Mouse (Mus musculus): ENCODE measurements around the gene Slc44a4. TPM values are rescaled to one million over a fixed set of nuclear protein-coding genes. Genes with fewer than 3 reads are reported as not detected.
"Not testable (repeated sequence)": the region's sequence is repeated elsewhere in the genome, so short reads cannot be mapped to it uniquely, and the experiment has no call there.

Slc44a4 gene
- total and polyA plus RNA-seq, 3 experiments = 1.1 TPM; not detected in 2

GRCm38 (mm10) chr17:34959130-34959778 is 45.0 kb downstream of the Slc44a4 start, which contains the start of gene Hspa1b:
Gene Hspa1b, minus strand, starts transcription at chr17:34959238.
- peak; percentile 89 for TF ChIP-seq EP300 (IDR thresholded peaks at IDR 0.05; ENCODE audit: insufficient read depth, low read depth, low read length)
- peak; percentile 94 for TF ChIP-seq POLR2A (IDR thresholded peaks at IDR 0.05; ENCODE audit: insufficient read depth, low read depth, low read length)
- peak; percentile 92 to 95 for DNase-seq
- H3K79me2 ChIP-seq (replicated peaks; ENCODE audit: control insufficient read depth, insufficient read depth, low read length); H3K36me3 ChIP-seq (ENCODE audit: control insufficient read depth, insufficient read depth, low read length); H3K27me3 ChIP-seq (ENCODE audit: control insufficient read depth, insufficient read depth, low read length); intact Hi-C loops (cut with DNase I); H3K4me1 ChIP-seq (ENCODE audit: control insufficient read depth, insufficient read depth, low read length): not testable (repeated sequence)
- H3K9ac ChIP-seq (ENCODE audit: low read depth, low read length) = peak within 1 kb of the TSS; percentile 97
- under 1% methylated on average over 32 of the region's 32 CpGs for WGBS
- peak within 1 kb of the TSS; percentile 100 for H3K27ac ChIP-seq
- peak within 1 kb of the TSS; percentile 80 for H3K4me3 ChIP-seq

- intact Hi-C loops (cut with DNase I) = no loop called here
- Histone ChIP-seq H3K27ac (peak overlapping the region; percentile 100), H3K27me3 (ENCODE audit: control insufficient read depth, insufficient read depth, low read length) (no peaks in the 10 kb centered on the region), H3K36me3 (ENCODE audit: control insufficient read depth, insufficient read depth, low read length) (no peaks in the 10 kb centered on the region; the same call in 1 of the 2 replicates), H3K4me1 (ENCODE audit: control insufficient read depth, insufficient read depth, low read length) (peaks cover 1% of the 10 kb centered on the region; the same call in 1 of the 2 replicates), H3K79me2 (replicated peaks; ENCODE audit: control insufficient read depth, insufficient read depth, low read length) (no peaks in the 10 kb centered on the region), H3K4me3 (peak overlapping the region; percentile 80), H3K9ac (ENCODE audit: low read depth, low read length) (peak overlapping the region; percentile 97)
- no peak for TF ChIP-seq CTCF (IDR thresholded peaks at IDR 0.05)
- TF ChIP-seq EP300 (IDR thresholded peaks at IDR 0.05; ENCODE audit: insufficient read depth, low read depth, low read length) = no peak
- no peak for TF ChIP-seq POLR2A (IDR thresholded peaks at IDR 0.05; ENCODE audit: insufficient read depth, low read depth, low read length)
- peak; percentile 63 for DNase-seq
- WGBS = 14% methylated on average over 12 of the region's 12 CpGs
These were observed 45.7 kb downstream of the Slc44a4 start for GRCm38 (mm10) chr17:34959881-34960515.

- Histone ChIP-seq H3K79me2 (replicated peaks; ENCODE audit: control insufficient read depth, insufficient read depth, low read length) (no peaks in the 10 kb centered on the region), H3K27me3 (ENCODE audit: control insufficient read depth, insufficient read depth, low read length) (no peaks in the 10 kb centered on the region), H3K27ac (peak overlapping the region; percentile 100), H3K36me3 (ENCODE audit: control insufficient read depth, insufficient read depth, low read length) (no peaks in the 10 kb centered on the region; the same call in 1 of the 2 replicates), H3K4me3 (no peak overlapping the region), H3K4me1 (ENCODE audit: control insufficient read depth, insufficient read depth, low read length) (peaks cover 5% of the 10 kb centered on the region), H3K9ac (ENCODE audit: low read depth, low read length) (no peak overlapping the region)
- no peak for DNase-seq
- intact Hi-C loops (cut with DNase I) = no loop called here
- TF ChIP-seq POLR2A (IDR thresholded peaks at IDR 0.05; ENCODE audit: insufficient read depth, low read depth, low read length) (no peak), EP300 (IDR thresholded peaks at IDR 0.05; ENCODE audit: insufficient read depth, low read depth, low read length) (no peak), CTCF (IDR thresholded peaks at IDR 0.05) (no peak)
These were observed 46.6 kb downstream of the Slc44a4 start for GRCm38 (mm10) chr17:34960702-34961493.

- WGBS = 13% methylated on average over 3 of the region's 3 CpGs
- peak in 1 of 2 experiments; percentile 25 for DNase-seq
- peak overlapping the region; percentile 45 for H3K27ac ChIP-seq
These were observed 47.9 kb downstream of the Slc44a4 start for GRCm38 (mm10) chr17:34962125-34962524.

GRCm38 (mm10) chr17:34962841-34963240 is 48.6 kb downstream of the Slc44a4 start:
- Histone ChIP-seq H3K27me3 (ENCODE audit: control insufficient read depth, insufficient read depth, low read length) (no peaks in the 10 kb centered on the region), H3K4me3 (no peak overlapping the region), H3K9ac (ENCODE audit: low read depth, low read length) (no peak overlapping the region), H3K79me2 (replicated peaks; ENCODE audit: control insufficient read depth, insufficient read depth, low read length) (no peaks in the 10 kb centered on the region), H3K36me3 (ENCODE audit: control insufficient read depth, insufficient read depth, low read length) (no peaks in the 10 kb centered on the region; the same call in 1 of the 2 replicates), H3K4me1 (ENCODE audit: control insufficient read depth, insufficient read depth, low read length) (peaks cover 5% of the 10 kb centered on the region), H3K27ac (no peak overlapping the region; the same call in 1 of the 2 replicates)
- 75% methylated on average over 1 of the region's 1 CpGs for WGBS
- no peak for TF ChIP-seq CTCF (IDR thresholded peaks at IDR 0.05)
- TF ChIP-seq EP300 (IDR thresholded peaks at IDR 0.05; ENCODE audit: insufficient read depth, low read depth, low read length) = no peak
- no peak for TF ChIP-seq POLR2A (IDR thresholded peaks at IDR 0.05; ENCODE audit: insufficient read depth, low read depth, low read length)
- DNase-seq = no peak
- intact Hi-C loops (cut with DNase I) = no loop called here

More at GRCm38 (mm10) chr17:34962125-34962524, 47.9 kb downstream of the Slc44a4 start:
- Histone ChIP-seq H3K36me3 (ENCODE audit: control insufficient read depth, insufficient read depth, low read length) (no peaks in the 10 kb centered on the region; the same call in 1 of the 2 replicates), H3K79me2 (replicated peaks; ENCODE audit: control insufficient read depth, insufficient read depth, low read length) (no peaks in the 10 kb centered on the region), H3K4me1 (ENCODE audit: control insufficient read depth, insufficient read depth, low read length) (peaks cover 5% of the 10 kb centered on the region), H3K27me3 (ENCODE audit: control insufficient read depth, insufficient read depth, low read length) (no peaks in the 10 kb centered on the region), H3K4me3 (no peak overlapping the region), H3K9ac (ENCODE audit: low read depth, low read length) (no peak overlapping the region)
- TF ChIP-seq EP300 (IDR thresholded peaks at IDR 0.05; ENCODE audit: insufficient read depth, low read depth, low read length) (no peak), POLR2A (IDR thresholded peaks at IDR 0.05; ENCODE audit: insufficient read depth, low read depth, low read length) (no peak), CTCF (IDR thresholded peaks at IDR 0.05) (no peak)
- intact Hi-C loops (cut with DNase I) = no loop called here

All from heart, adult 2 months (tissue).